Mouse (Mus musculus): Measurements from ENCODE around the gene Gramd1b. TPM values are rescaled to one million over a fixed set of nuclear protein-coding genes. Genes with fewer than 3 reads are reported as not detected.

Gramd1b gene
- polyA plus RNA-seq, 1 experiment from 2014 or later, result 12.0 TPM

- H3K4me1 ChIP-seq (replicated peaks), result peaks cover 23% of the 10 kb centered on the region
- no peak for ATAC-seq (ENCODE audit: low read depth)
- no peak overlapping the region for H3K4me3 ChIP-seq
- H3K4me2 ChIP-seq, result no peak overlapping the region
- no peaks in the 10 kb centered on the region for H3K9me3 ChIP-seq
- WGBS, result 56% methylated on average over 4 of the region's 4 CpGs
- no peak overlapping the region for H3K9ac ChIP-seq
- H3K27me3 ChIP-seq, result no peaks in the 10 kb centered on the region
- H3K27ac ChIP-seq (replicated peaks), result no peak overlapping the region
- H3K36me3 ChIP-seq, result no peaks in the 10 kb centered on the region
Measured at GRCm38 (mm10) chr9:40370151-40370550, 161.0 kb downstream of the Gramd1b start.

GRCm38 (mm10) chr9:40366795-40367194 is 164.4 kb downstream of the Gramd1b start:
- Histone ChIP-seq H3K9ac (no peak overlapping the region), H3K27me3 (no peaks in the 10 kb centered on the region), H3K9me3 (no peaks in the 10 kb centered on the region), H3K4me2 (no peak overlapping the region), H3K36me3 (no peaks in the 10 kb centered on the region), H3K4me3 (no peak overlapping the region), H3K4me1 (replicated peaks) (peaks cover 11% of the 10 kb centered on the region; the same call in 1 of the 2 replicates), H3K27ac (replicated peaks) (no peak overlapping the region)
- 91% methylated on average over 8 of the region's 8 CpGs for WGBS
- ATAC-seq (ENCODE audit: low read depth), result no peak

- no peak overlapping the region for H3K4me2 ChIP-seq
- H3K27me3 ChIP-seq, result no peaks in the 10 kb centered on the region
- H3K9ac ChIP-seq, result no peak overlapping the region
- ATAC-seq (ENCODE audit: low read depth), result no peak
- WGBS, result 78% methylated on average over 7 of the region's 7 CpGs
- H3K36me3 ChIP-seq, result no peaks in the 10 kb centered on the region
- no peak overlapping the region for H3K4me3 ChIP-seq
- H3K9me3 ChIP-seq, result no peaks in the 10 kb centered on the region
- no peak overlapping the region for H3K27ac ChIP-seq (replicated peaks)
- 0 out of 2 replicates have a peak, but pooled peaks cover 4% of the 10 kb centered on the region for H3K4me1 ChIP-seq (replicated peaks)
Measured at GRCm38 (mm10) chr9:40364312-40364711, 166.9 kb downstream of the Gramd1b start.

GRCm38 (mm10) chr9:40361970-40362369 is 169.2 kb downstream of the Gramd1b start:
- H3K4me3 ChIP-seq, result no peak overlapping the region
- peaks cover 21% of the 10 kb centered on the region for H3K4me1 ChIP-seq (replicated peaks)
- no peak overlapping the region for H3K27ac ChIP-seq (replicated peaks)
- no peaks in the 10 kb centered on the region for H3K27me3 ChIP-seq
- 90% methylated on average over 6 of the region's 6 CpGs for WGBS
- ATAC-seq (ENCODE audit: low read depth), result no peak
- H3K9me3 ChIP-seq, result no peaks in the 10 kb centered on the region
- H3K4me2 ChIP-seq, result no peak overlapping the region
- no peak overlapping the region for H3K9ac ChIP-seq
- no peaks in the 10 kb centered on the region for H3K36me3 ChIP-seq

GRCm38 (mm10) chr9:40358408-40358896 is 172.7 kb downstream of the Gramd1b start:
- H3K4me3 ChIP-seq, result no peak overlapping the region
- H3K9me3 ChIP-seq, result no peaks in the 10 kb centered on the region
- 0 out of 2 replicates have a peak overlapping the region, but pooled peaks have one; percentile 34 for H3K9ac ChIP-seq
- no peaks in the 10 kb centered on the region for H3K36me3 ChIP-seq
- 28% methylated on average over 8 of the region's 8 CpGs for WGBS
- no peaks in the 10 kb centered on the region for H3K27me3 ChIP-seq
- ATAC-seq (ENCODE audit: low read depth), result peak; percentile 38; the same call in 1 of the 2 replicates
- H3K27ac ChIP-seq (replicated peaks), result peak overlapping the region; percentile 42; the same call in 1 of the 2 replicates
- H3K4me2 ChIP-seq, result peak overlapping the region; percentile 25; the same call in 1 of the 2 replicates
- peaks cover 17% of the 10 kb centered on the region for H3K4me1 ChIP-seq (replicated peaks)

GRCm38 (mm10) chr9:40356768-40357446 is 174.3 kb downstream of the Gramd1b start:
- no peaks in the 10 kb centered on the region for H3K36me3 ChIP-seq
- no peak overlapping the region for H3K27ac ChIP-seq (replicated peaks)
- H3K9ac ChIP-seq, result no peak overlapping the region
- no peak for ATAC-seq (ENCODE audit: low read depth)
- H3K4me1 ChIP-seq (replicated peaks), result peaks cover 17% of the 10 kb centered on the region
- no peaks in the 10 kb centered on the region for H3K27me3 ChIP-seq
- 96% methylated on average over 4 of the region's 4 CpGs for WGBS
- no peaks in the 10 kb centered on the region for H3K9me3 ChIP-seq
- no peak overlapping the region for H3K4me2 ChIP-seq
- no peak overlapping the region for H3K4me3 ChIP-seq

- Histone ChIP-seq H3K4me1 (replicated peaks) (peaks cover 17% of the 10 kb centered on the region), H3K27ac (replicated peaks) (no peak overlapping the region), H3K27me3 (no peaks in the 10 kb centered on the region), H3K9ac (no peak overlapping the region), H3K9me3 (no peaks in the 10 kb centered on the region), H3K36me3 (no peaks in the 10 kb centered on the region), H3K4me3 (no peak overlapping the region), H3K4me2 (no peak overlapping the region)
- 91% methylated on average over 5 of the region's 5 CpGs for WGBS
- no peak for ATAC-seq (ENCODE audit: low read depth)
Measured at GRCm38 (mm10) chr9:40356368-40356767, 174.8 kb downstream of the Gramd1b start.

- no peaks in the 10 kb centered on the region for H3K27me3 ChIP-seq
- no peak overlapping the region for H3K4me3 ChIP-seq
- H3K4me2 ChIP-seq, result no peak overlapping the region
- H3K27ac ChIP-seq (replicated peaks), result no peak overlapping the region
- H3K36me3 ChIP-seq, result no peaks in the 10 kb centered on the region
- 95% methylated on average over 8 of the region's 8 CpGs for WGBS
- no peak for ATAC-seq (ENCODE audit: low read depth)
- H3K4me1 ChIP-seq (replicated peaks), result peaks cover 17% of the 10 kb centered on the region
- H3K9me3 ChIP-seq, result no peaks in the 10 kb centered on the region
- H3K9ac ChIP-seq, result no peak overlapping the region
Measured at GRCm38 (mm10) chr9:40355406-40355805, 175.8 kb downstream of the Gramd1b start.

GRCm38 (mm10) chr9:40353596-40353995 is 177.6 kb downstream of the Gramd1b start:
- no peaks in the 10 kb centered on the region for H3K36me3 ChIP-seq
- H3K4me3 ChIP-seq, result no peak overlapping the region
- ATAC-seq (ENCODE audit: low read depth), result no peak
- H3K9ac ChIP-seq, result no peak overlapping the region
- H3K9me3 ChIP-seq, result no peaks in the 10 kb centered on the region
- 93% methylated on average over 6 of the region's 6 CpGs for WGBS
- no peaks in the 10 kb centered on the region for H3K27me3 ChIP-seq
- H3K4me2 ChIP-seq, result no peak overlapping the region
- peaks cover 10% of the 10 kb centered on the region for H3K4me1 ChIP-seq (replicated peaks)
- no peak overlapping the region for H3K27ac ChIP-seq (replicated peaks)

GRCm38 (mm10) chr9:40350640-40351039 is 180.5 kb downstream of the Gramd1b start:
- no peaks in the 10 kb centered on the region for H3K27me3 ChIP-seq
- H3K4me2 ChIP-seq, result no peak overlapping the region
- peaks cover 14% of the 10 kb centered on the region for H3K4me1 ChIP-seq (replicated peaks)
- no peak for ATAC-seq (ENCODE audit: low read depth)
- no peaks in the 10 kb centered on the region for H3K9me3 ChIP-seq
- H3K9ac ChIP-seq, result no peak overlapping the region
- 24% methylated on average over 7 of the region's 7 CpGs for WGBS
- no peaks in the 10 kb centered on the region for H3K36me3 ChIP-seq
- no peak overlapping the region for H3K27ac ChIP-seq (replicated peaks)
- H3K4me3 ChIP-seq, result no peak overlapping the region

GRCm38 (mm10) chr9:40350052-40350451 is 181.1 kb downstream of the Gramd1b start:
- Histone ChIP-seq H3K4me1 (replicated peaks) (peaks cover 20% of the 10 kb centered on the region), H3K9me3 (no peaks in the 10 kb centered on the region), H3K36me3 (no peaks in the 10 kb centered on the region), H3K27me3 (no peaks in the 10 kb centered on the region), H3K4me2 (no peak overlapping the region), H3K4me3 (no peak overlapping the region), H3K9ac (no peak overlapping the region), H3K27ac (replicated peaks) (no peak overlapping the region)
- WGBS, result 50% methylated on average over 2 of the region's 2 CpGs
- ATAC-seq (ENCODE audit: low read depth), result no peak

- no peak overlapping the region for H3K9ac ChIP-seq
- ATAC-seq (ENCODE audit: low read depth), result no peak
- 83% methylated on average over 4 of the region's 4 CpGs for WGBS
- H3K4me3 ChIP-seq, result no peak overlapping the region
- peaks cover 25% of the 10 kb centered on the region for H3K4me1 ChIP-seq (replicated peaks)
- no peaks in the 10 kb centered on the region for H3K9me3 ChIP-seq
- no peaks in the 10 kb centered on the region for H3K36me3 ChIP-seq
- H3K27me3 ChIP-seq, result no peaks in the 10 kb centered on the region
- H3K27ac ChIP-seq (replicated peaks), result no peak overlapping the region
- H3K4me2 ChIP-seq, result no peak overlapping the region
Measured at GRCm38 (mm10) chr9:40349554-40349953, 181.6 kb downstream of the Gramd1b start.
